Mouse (Mus musculus) bone marrow macrophage, adult 2 months (primary cell): ENCODE results near the gene Urb1. TPM values are rescaled to one million over a fixed set of nuclear protein-coding genes. Genes with fewer than 3 reads are reported as not detected.
"Not testable (repeated sequence)": the region's sequence is repeated elsewhere in the genome, so short reads cannot be mapped to it uniquely, and the experiment has no call there.

ENCODE experiments used
- H3K27ac ChIP-seq: 2 replicates; pipeline ENCODE4 v1.5.1; 2012; ENCODE audit warnings: low read depth, low read length; ENCODE audit not compliant: insufficient read depth
- H3K4me1 ChIP-seq: 2 replicates; pipeline ENCODE4 v1.6.1; 2012; ENCODE audit warnings: low read length; ENCODE audit not compliant: control insufficient read depth, insufficient read depth
- H3K4me3 ChIP-seq: 2 replicates; pipeline ENCODE4 v1.5.1; 2012; ENCODE audit warnings: mild to moderate bottlenecking, low read length, moderate library complexity; ENCODE audit not compliant: insufficient read depth
- CTCF ChIP-seq: IDR thresholded peaks from 2 replicates; pipeline ENCODE4 v1.5.1; 2012; ENCODE audit warnings: low read depth, mild to moderate bottlenecking, low read length, moderate library complexity
- POLR2A ChIP-seq: IDR thresholded peaks from 2 replicates; pipeline ENCODE4 v1.6.1; 2012; ENCODE audit warnings: mild to moderate bottlenecking, low read depth, low read length, borderline replicate concordance
- polyA plus RNA-seq: library from polyadenylated mRNA; stranded (reverse); fragments of >200 nt; gene quantifications from 2 replicates; pipeline ENCODE4 v1.2.4, GENCODE M21; 2012; ENCODE audit not compliant: missing spikeins, insufficient read depth, insufficient read length

Gene Urb1
- polyA plus RNA-seq, 1 experiment: 2.8 TPM

DNA sequence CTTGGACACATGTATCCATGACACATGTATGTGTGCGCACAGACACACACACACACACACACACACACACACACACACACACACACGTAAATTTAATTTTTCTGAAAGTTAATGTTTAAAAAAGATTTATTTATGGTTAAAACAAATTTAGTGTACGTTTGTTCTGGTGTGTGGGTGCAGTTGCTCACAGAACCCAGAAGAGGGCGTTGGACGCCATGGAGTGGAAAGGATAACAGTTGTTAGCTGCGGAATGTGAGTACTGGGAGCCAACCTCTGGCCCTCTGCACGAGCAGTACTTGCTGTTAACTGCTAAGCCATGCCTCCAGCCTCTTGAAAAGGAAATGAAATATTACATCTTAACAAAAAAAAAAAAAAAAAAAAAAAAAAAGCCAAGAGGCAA, 16.2 kb upstream of the Urb1 start, which contains the start of gene Eva1c:
Gene Eva1c, plus strand, starts transcription at position 263 of the 400 bp plus-strand sequence.
- Histone ChIP-seq H3K4me3 (no peak within 1 kb of the TSS), H3K4me1 (no peaks in the 10 kb centered on the region), H3K27ac (no peak within 1 kb of the TSS)
- no peak for TF ChIP-seq CTCF
- no peak for TF ChIP-seq POLR2A

- no peaks in the 10 kb centered on the region for H3K4me1 ChIP-seq
- H3K4me3 ChIP-seq: no peak overlapping the region
- TF ChIP-seq CTCF (no peak), POLR2A (no peak)
- H3K27ac ChIP-seq: no peak overlapping the region
Measured at GRCm38 (mm10) chr16:90826041-90826440, 15.8 kb upstream of the Urb1 start.

DNA sequence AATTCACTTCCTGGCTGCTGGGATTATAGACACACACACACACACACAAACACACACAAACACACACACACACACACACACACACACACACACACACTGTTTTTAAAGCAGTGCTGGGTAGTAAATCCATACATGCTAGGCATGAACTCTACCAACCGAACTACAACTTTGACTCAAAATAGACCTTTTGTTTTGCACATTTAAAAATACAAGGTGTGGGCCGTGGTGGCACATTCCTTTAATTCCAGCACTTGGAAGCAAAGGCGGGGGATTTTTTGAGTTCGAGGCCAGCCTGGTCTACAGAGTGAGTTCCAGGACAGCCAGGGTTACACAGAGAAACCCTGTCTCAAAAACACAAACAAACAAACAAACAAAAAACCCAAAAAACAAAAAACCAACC, 13.8 kb upstream of the Urb1 start:
- not testable (repeated sequence) for H3K4me1 ChIP-seq, H3K4me3 ChIP-seq, H3K27ac ChIP-seq

DNA sequence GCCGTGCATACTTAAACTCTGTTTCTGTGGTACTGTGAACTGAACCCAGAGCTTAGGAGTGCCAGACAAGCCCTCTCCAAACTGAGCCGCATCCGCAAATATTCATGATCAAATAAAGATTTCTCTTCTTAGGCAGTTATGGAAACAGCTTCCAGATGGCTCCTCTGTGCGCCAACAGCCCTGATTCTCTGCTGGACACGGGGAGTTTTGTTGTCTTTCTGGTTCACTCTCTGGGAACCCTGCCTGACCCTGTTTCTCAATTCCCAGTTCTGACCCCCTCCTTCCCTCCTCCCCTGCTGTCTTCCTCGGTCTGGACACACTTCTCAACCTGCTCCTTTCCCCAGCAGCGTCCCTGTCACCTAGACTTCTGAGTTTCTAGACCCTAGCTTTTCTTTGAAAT, 12.8 kb upstream of the Urb1 start:
- TF ChIP-seq CTCF: no peak
- TF ChIP-seq POLR2A: no peak
- H3K27ac ChIP-seq: no peak overlapping the region
- H3K4me3 ChIP-seq: no peak overlapping the region
- no peaks in the 10 kb centered on the region for H3K4me1 ChIP-seq

GRCm38 (mm10) chr16:90822284-90822935, 12.2 kb upstream of the Urb1 start:
- H3K4me3 ChIP-seq: no peak overlapping the region
- no peak for TF ChIP-seq POLR2A
- TF ChIP-seq CTCF: no peak
- no peaks in the 10 kb centered on the region for H3K4me1 ChIP-seq
- H3K27ac ChIP-seq: no peak overlapping the region

GRCm38 (mm10) chr16:90821046-90821697, 11.0 kb upstream of the Urb1 start:
- TF ChIP-seq CTCF: no peak
- TF ChIP-seq POLR2A: no peak

GRCm38 (mm10) chr16:90820326-90820725, 10.1 kb upstream of the Urb1 start:
- H3K4me3 ChIP-seq: no peak overlapping the region
- no peak overlapping the region for H3K27ac ChIP-seq
- H3K4me1 ChIP-seq: no peaks in the 10 kb centered on the region
- TF ChIP-seq POLR2A (no peak), CTCF (no peak)

More at GRCm38 (mm10) chr16:90821046-90821697, 11.0 kb upstream of the Urb1 start:
- no peak overlapping the region for H3K27ac ChIP-seq
- H3K4me1 ChIP-seq: no peaks in the 10 kb centered on the region
- no peak overlapping the region for H3K4me3 ChIP-seq

- peaks cover 15% of the 10 kb centered on the region for H3K4me1 ChIP-seq
- TF ChIP-seq POLR2A (no peak), CTCF (no peak)
- H3K4me3 ChIP-seq: no peak overlapping the region
- H3K27ac ChIP-seq: no peak overlapping the region
Measured at GRCm38 (mm10) chr16:90812086-90812485, 1.9 kb upstream of the Urb1 start.

DNA sequence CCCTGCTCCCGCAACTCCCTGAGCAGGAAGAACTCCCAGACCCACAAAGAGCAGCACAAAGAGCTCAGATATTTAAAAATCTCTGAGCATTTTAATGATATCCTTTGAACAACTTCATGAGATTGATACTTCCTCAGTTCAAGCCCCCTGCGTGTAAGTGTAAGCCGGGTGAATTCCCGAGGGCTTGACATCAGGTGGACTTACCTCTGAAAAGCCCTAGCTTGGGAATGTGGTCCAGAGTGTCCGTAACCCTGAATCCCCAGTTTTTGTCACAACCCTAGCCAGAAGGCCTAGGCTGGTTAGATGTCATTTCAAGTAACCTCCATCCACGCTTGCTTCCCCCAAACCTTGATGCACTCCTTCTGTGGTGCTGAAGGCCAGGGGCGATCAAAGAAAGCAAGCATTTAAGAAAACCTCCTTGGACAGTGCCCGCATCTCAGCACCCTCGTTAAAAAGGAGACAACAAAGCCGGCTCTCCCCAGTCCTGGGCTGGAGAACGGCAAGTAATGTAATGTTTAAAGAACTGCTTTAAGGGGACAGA, 573 bp upstream of the Urb1 start:
- Histone ChIP-seq H3K4me1 (peaks cover 15% of the 10 kb centered on the region), H3K4me3 (peak overlapping the region; percentile 52), H3K27ac (no peak overlapping the region)
- TF ChIP-seq CTCF (no peak), POLR2A (no peak)

- TF ChIP-seq CTCF: no peak
- no peak for TF ChIP-seq POLR2A
- H3K4me1 ChIP-seq: peaks cover 9% of the 10 kb centered on the region
- H3K4me3 ChIP-seq: no peak overlapping the region
- no peak overlapping the region for H3K27ac ChIP-seq
Measured at GRCm38 (mm10) chr16:90804466-90804865, 5.7 kb downstream of the Urb1 start.
